Mouse (Mus musculus): ENCODE results near the gene Kalrn.

The Kalrn gene

GRCm38 (mm10) chr16:34504250-34504649 is 69.1 kb downstream of the Kalrn start:
- DNase-seq (ENCODE audit: low read depth, low spot score): no peak

GRCm38 (mm10) chr16:34502110-34502509 is 71.2 kb downstream of the Kalrn start:
- no peak for DNase-seq (ENCODE audit: low read depth, low spot score)

GRCm38 (mm10) chr16:34494741-34495140 is 78.6 kb downstream of the Kalrn start:
- no peak for DNase-seq (ENCODE audit: low read depth, low spot score)

- DNase-seq (ENCODE audit: low read depth, low spot score): no peak
Observed at GRCm38 (mm10) chr16:34493914-34494313, 79.4 kb downstream of the Kalrn start.

GRCm38 (mm10) chr16:34491225-34491624 is 82.1 kb downstream of the Kalrn start:
- no peak for DNase-seq (ENCODE audit: low read depth, low spot score)

- peak; percentile 4 for DNase-seq (ENCODE audit: low read depth, low spot score)
Observed at GRCm38 (mm10) chr16:34490506-34490905, 82.8 kb downstream of the Kalrn start.

- DNase-seq (ENCODE audit: low read depth, low spot score): no peak
Observed at GRCm38 (mm10) chr16:34489805-34490325, 83.5 kb downstream of the Kalrn start.

GRCm38 (mm10) chr16:34487823-34488222 is 85.5 kb downstream of the Kalrn start:
- no peak for DNase-seq (ENCODE audit: low read depth, low spot score)

- DNase-seq (ENCODE audit: low read depth, low spot score): no peak
Observed at GRCm38 (mm10) chr16:34487268-34487667, 86.1 kb downstream of the Kalrn start.

GRCm38 (mm10) chr16:34485483-34485882 is 87.8 kb downstream of the Kalrn start:
- DNase-seq (ENCODE audit: low read depth, low spot score): no peak

- no peak for DNase-seq (ENCODE audit: low read depth, low spot score)
Observed at GRCm38 (mm10) chr16:34484921-34485320, 88.4 kb downstream of the Kalrn start.

GRCm38 (mm10) chr16:34484213-34484612 is 89.1 kb downstream of the Kalrn start:
- no peak for DNase-seq (ENCODE audit: low read depth, low spot score)

GRCm38 (mm10) chr16:34483716-34484115 is 89.6 kb downstream of the Kalrn start:
- DNase-seq (ENCODE audit: low read depth, low spot score): no peak

- DNase-seq (ENCODE audit: low read depth, low spot score): no peak
Observed at GRCm38 (mm10) chr16:34474741-34475140, 98.6 kb downstream of the Kalrn start.

- no peak for DNase-seq (ENCODE audit: low read depth, low spot score)
Observed at GRCm38 (mm10) chr16:34473891-34474290, 99.4 kb downstream of the Kalrn start.

- no peak for DNase-seq (ENCODE audit: low read depth, low spot score)
Observed at GRCm38 (mm10) chr16:34471441-34471840, 101.9 kb downstream of the Kalrn start.

GRCm38 (mm10) chr16:34470343-34470742 is 103.0 kb downstream of the Kalrn start:
- no peak for DNase-seq (ENCODE audit: low read depth, low spot score)

- DNase-seq (ENCODE audit: low read depth, low spot score): no peak
Observed at GRCm38 (mm10) chr16:34469277-34469868, 104.0 kb downstream of the Kalrn start.

- no peak for DNase-seq (ENCODE audit: low read depth, low spot score)
Observed at GRCm38 (mm10) chr16:34466649-34467048, 106.7 kb downstream of the Kalrn start.

GRCm38 (mm10) chr16:34456314-34456713 is 117.0 kb downstream of the Kalrn start:
- DNase-seq (ENCODE audit: low read depth, low spot score): no peak

- DNase-seq (ENCODE audit: low read depth, low spot score): no peak
Observed at GRCm38 (mm10) chr16:34445666-34446065, 127.7 kb downstream of the Kalrn start.

- DNase-seq (ENCODE audit: low read depth, low spot score): no peak
Observed at GRCm38 (mm10) chr16:34441704-34442103, 131.6 kb downstream of the Kalrn start.

GRCm38 (mm10) chr16:34440994-34441414 is 132.3 kb downstream of the Kalrn start:
- DNase-seq (ENCODE audit: low read depth, low spot score): no peak

Data from ES-CJ7 (cell line).